Mouse (Mus musculus): Measurements from ENCODE around the gene Dgkg. TPM values are rescaled to one million over a fixed set of nuclear protein-coding genes. Genes with fewer than 3 reads are reported as not detected.

Dgkg gene
- polyA plus RNA-seq, 1 experiment from 2014 or later = 1.3 TPM

DNA sequence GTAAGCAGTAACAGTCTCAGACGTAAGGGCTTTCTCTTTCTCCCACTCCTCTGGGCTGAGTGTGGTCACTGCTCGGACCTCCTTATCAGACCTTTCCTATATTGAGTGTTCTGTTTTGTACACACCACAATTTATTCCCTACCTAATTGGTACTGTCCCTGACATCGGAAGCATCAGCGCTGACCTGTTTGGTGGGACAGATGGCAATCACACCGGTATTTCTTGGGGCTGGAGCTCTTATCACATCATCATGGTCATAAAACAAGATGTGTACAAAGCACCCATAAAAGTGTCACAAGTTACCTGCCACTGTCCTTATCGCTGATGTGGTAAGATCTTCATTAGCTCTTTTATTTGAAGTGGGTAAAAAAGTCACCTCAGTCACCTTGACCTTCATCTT lies 155.2 kb downstream of the Dgkg start:
- H3K4me1 ChIP-seq = no peaks in the 10 kb centered on the region
- H3K4me2 ChIP-seq = no peak overlapping the region
- ATAC-seq = no peak
- no peak overlapping the region for H3K9ac ChIP-seq
- WGBS = 92% methylated on average over 6 of the region's 6 CpGs
- no peak overlapping the region for H3K27ac ChIP-seq
- no peaks in the 10 kb centered on the region for H3K9me3 ChIP-seq (replicated peaks)
- H3K27me3 ChIP-seq = no peaks in the 10 kb centered on the region
- no peak overlapping the region for H3K4me3 ChIP-seq
- H3K36me3 ChIP-seq (ENCODE audit: poor library complexity, severe bottlenecking) = no peaks in the 10 kb centered on the region

DNA sequence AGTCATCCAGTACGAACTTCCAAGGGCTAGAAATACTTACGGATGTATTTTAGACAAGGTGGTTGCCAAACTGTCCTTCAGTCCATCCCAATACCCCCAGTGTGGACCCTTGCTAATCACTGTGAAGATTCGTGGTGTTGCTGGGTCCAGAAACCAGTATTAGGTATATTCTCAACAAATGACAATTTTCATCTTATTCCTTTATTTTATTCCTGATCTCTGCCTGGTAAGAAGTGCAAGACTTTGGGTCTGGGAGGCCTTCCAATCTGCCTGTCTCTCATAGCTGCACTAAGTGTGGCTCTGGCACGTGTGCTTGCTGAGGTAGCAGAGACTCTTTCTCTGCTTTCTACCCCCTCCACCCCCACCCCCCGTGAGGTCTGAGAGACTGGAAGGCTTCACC lies 156.5 kb downstream of the Dgkg start:
- no peaks in the 10 kb centered on the region for H3K4me1 ChIP-seq
- H3K27me3 ChIP-seq = no peaks in the 10 kb centered on the region
- no peak overlapping the region for H3K9ac ChIP-seq
- 81% methylated on average over 5 of the region's 5 CpGs for WGBS
- no peak overlapping the region for H3K27ac ChIP-seq
- no peaks in the 10 kb centered on the region for H3K9me3 ChIP-seq (replicated peaks)
- H3K36me3 ChIP-seq (ENCODE audit: poor library complexity, severe bottlenecking) = no peaks in the 10 kb centered on the region
- H3K4me3 ChIP-seq = no peak overlapping the region
- H3K4me2 ChIP-seq = no peak overlapping the region
- ATAC-seq = no peak

DNA sequence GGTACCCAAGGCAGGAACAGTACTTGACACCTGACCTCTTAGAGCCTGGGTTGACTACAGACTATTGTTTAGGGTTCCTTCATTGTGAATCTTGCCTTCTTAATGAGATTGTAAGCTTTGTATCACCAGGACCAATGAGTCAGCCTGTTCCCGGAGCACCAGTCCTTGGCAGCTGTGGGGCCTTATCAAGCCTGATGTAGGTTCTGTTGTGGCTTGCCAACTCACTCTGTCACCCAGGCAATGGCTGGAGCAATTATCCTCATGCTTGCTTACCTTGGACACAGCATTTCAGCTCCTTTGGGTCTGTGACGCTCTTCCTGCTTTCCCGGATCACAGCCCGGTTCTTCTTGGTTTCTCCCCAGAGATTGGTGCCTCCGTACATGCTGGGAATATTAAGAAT lies 157.1 kb downstream of the Dgkg start:
- no peak overlapping the region for H3K27ac ChIP-seq
- no peaks in the 10 kb centered on the region for H3K9me3 ChIP-seq (replicated peaks)
- WGBS = 87% methylated on average over 5 of the region's 5 CpGs
- no peak for ATAC-seq
- H3K9ac ChIP-seq = no peak overlapping the region
- H3K36me3 ChIP-seq (ENCODE audit: poor library complexity, severe bottlenecking) = no peaks in the 10 kb centered on the region
- no peaks in the 10 kb centered on the region for H3K27me3 ChIP-seq
- H3K4me1 ChIP-seq = no peaks in the 10 kb centered on the region
- no peak overlapping the region for H3K4me3 ChIP-seq
- H3K4me2 ChIP-seq = no peak overlapping the region

DNA sequence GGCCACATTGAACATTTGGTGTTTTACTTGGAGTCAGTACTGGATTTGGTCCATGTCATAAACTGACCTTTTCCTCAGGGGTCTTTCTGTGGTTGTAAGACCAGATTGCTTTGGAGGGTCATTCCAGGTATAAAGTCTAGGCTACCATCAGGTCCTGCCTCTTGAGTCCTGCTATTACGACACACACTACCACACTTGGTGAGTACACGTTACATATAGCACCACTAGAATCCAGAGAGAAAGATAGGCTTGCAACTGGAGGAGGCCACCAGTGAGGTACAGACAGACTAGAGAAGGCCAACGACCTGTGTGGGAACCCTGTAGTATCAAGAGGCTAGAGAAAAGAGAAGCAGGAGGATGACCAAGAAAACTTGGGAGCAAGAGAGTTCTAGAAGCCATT lies 157.6 kb downstream of the Dgkg start:
- H3K4me1 ChIP-seq = no peaks in the 10 kb centered on the region
- no peaks in the 10 kb centered on the region for H3K9me3 ChIP-seq (replicated peaks)
- H3K27ac ChIP-seq = no peak overlapping the region
- no peaks in the 10 kb centered on the region for H3K36me3 ChIP-seq (ENCODE audit: poor library complexity, severe bottlenecking)
- H3K27me3 ChIP-seq = no peaks in the 10 kb centered on the region
- H3K4me3 ChIP-seq = no peak overlapping the region
- H3K9ac ChIP-seq = no peak overlapping the region
- no peak for ATAC-seq
- whole genome bisulfite sequencing = 88% methylated on average over 3 of the region's 3 CpGs
- H3K4me2 ChIP-seq = no peak overlapping the region

DNA sequence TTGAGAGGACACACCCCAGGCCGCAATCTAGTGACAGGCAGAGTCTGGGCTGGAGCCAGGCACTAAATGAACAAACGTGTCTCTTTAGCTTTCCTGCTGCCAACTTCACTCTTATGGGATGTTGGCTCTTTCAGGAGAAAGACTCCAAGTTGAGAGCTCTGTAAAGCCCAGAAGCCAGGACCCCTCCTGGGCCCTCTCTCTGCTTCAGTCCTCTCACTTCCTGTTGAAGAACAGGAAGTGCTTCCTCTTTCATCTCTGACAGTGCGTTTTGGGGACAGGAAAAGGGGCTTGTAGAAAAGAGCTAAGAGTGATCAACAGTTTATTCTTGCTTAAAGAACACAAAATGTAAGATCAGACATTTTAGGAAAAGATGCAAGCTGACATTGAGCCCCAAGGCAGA lies 159.0 kb downstream of the Dgkg start:
- WGBS = 71% methylated on average over 3 of the region's 3 CpGs
- ATAC-seq = no peak
- no peak overlapping the region for H3K4me2 ChIP-seq

DNA sequence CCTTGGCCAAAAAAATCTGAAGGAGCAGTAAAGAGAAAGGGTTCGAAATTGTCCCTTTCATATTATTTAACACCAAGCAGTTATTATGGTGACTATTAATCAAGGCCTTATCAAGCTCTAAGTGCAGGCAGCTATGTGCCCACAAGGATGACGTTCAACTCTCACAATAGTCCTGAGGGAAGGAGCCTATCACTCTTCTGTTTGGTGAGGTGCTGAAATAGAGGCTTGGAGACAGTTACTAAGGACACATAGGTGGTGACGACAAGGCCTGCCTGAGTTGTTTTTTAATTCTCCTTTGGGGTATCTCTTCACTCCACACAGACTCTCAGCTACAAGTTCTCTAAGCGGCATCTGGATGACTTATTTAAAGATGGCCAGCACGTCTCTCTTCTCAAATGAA lies 161.8 kb downstream of the Dgkg start:
- Histone ChIP-seq H3K4me3 (no peak overlapping the region), H3K4me2 (no peak overlapping the region), H3K36me3 (ENCODE audit: poor library complexity, severe bottlenecking) (no peaks in the 10 kb centered on the region), H3K9me3 (replicated peaks) (no peaks in the 10 kb centered on the region), H3K9ac (no peak overlapping the region), H3K27me3 (no peaks in the 10 kb centered on the region), H3K4me1 (no peaks in the 10 kb centered on the region), H3K27ac (no peak overlapping the region)
- WGBS = 91% methylated on average over 5 of the region's 5 CpGs
- no peak for ATAC-seq

More for the DNA sequence above, 159.0 kb downstream of the Dgkg start:
- no peaks in the 10 kb centered on the region for H3K4me1 ChIP-seq
- no peak overlapping the region for H3K4me3 ChIP-seq
- H3K27me3 ChIP-seq = no peaks in the 10 kb centered on the region
- H3K27ac ChIP-seq = no peak overlapping the region
- no peaks in the 10 kb centered on the region for H3K36me3 ChIP-seq (ENCODE audit: poor library complexity, severe bottlenecking)
- no peak overlapping the region for H3K9ac ChIP-seq
- H3K9me3 ChIP-seq (replicated peaks) = no peaks in the 10 kb centered on the region

DNA sequence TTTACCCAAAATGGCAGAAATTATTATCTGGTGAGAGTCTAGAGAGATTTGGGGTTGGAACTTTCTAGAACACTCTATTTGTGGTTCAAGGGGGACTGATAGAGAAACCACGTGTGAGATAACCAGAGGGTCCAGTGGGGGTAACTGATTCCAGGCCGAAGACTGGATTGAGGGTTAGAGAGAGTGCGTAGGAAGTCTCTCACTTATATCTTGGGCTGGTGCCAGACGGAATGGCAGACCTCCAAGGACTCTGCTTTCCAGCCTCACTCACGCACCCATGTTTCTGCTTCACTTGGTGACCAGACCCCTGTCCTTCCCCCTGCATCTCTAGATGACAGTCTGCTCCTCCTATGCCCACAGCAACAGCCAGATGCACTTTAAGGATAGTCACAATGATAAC lies 162.2 kb downstream of the Dgkg start:
- Histone ChIP-seq H3K27ac (no peak overlapping the region), H3K4me1 (no peaks in the 10 kb centered on the region), H3K27me3 (no peaks in the 10 kb centered on the region), H3K9ac (no peak overlapping the region), H3K36me3 (ENCODE audit: poor library complexity, severe bottlenecking) (no peaks in the 10 kb centered on the region), H3K4me2 (no peak overlapping the region), H3K9me3 (replicated peaks) (no peaks in the 10 kb centered on the region), H3K4me3 (no peak overlapping the region)
- WGBS = 76% methylated on average over 5 of the region's 5 CpGs
- no peak for ATAC-seq

DNA sequence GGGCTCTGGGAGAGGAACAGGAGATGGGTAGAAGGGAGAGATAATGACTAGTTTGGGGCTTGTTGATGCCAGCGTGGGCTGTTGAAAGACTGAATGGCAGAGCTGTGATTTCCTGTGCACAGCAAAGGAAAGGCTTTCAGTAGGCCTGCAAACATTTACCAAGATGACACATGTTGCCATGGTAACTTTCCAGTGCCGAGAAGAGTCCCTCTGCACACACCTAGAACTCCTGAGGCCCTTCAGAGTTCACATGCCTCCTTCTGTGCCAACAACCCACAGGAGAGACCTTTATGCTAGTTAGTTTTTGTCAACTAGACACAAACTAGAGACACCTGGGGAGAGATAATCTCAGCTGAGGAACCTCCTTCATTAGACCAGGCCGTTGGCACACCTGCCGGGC lies 163.6 kb downstream of the Dgkg start:
- no peaks in the 10 kb centered on the region for H3K4me1 ChIP-seq
- H3K9me3 ChIP-seq (replicated peaks) = no peaks in the 10 kb centered on the region
- 65% methylated on average over 4 of the region's 4 CpGs for WGBS
- no peak overlapping the region for H3K9ac ChIP-seq
- no peaks in the 10 kb centered on the region for H3K27me3 ChIP-seq
- H3K36me3 ChIP-seq (ENCODE audit: poor library complexity, severe bottlenecking) = no peaks in the 10 kb centered on the region
- H3K4me2 ChIP-seq = no peak overlapping the region
- no peak overlapping the region for H3K27ac ChIP-seq
- H3K4me3 ChIP-seq = no peak overlapping the region
- ATAC-seq = no peak

DNA sequence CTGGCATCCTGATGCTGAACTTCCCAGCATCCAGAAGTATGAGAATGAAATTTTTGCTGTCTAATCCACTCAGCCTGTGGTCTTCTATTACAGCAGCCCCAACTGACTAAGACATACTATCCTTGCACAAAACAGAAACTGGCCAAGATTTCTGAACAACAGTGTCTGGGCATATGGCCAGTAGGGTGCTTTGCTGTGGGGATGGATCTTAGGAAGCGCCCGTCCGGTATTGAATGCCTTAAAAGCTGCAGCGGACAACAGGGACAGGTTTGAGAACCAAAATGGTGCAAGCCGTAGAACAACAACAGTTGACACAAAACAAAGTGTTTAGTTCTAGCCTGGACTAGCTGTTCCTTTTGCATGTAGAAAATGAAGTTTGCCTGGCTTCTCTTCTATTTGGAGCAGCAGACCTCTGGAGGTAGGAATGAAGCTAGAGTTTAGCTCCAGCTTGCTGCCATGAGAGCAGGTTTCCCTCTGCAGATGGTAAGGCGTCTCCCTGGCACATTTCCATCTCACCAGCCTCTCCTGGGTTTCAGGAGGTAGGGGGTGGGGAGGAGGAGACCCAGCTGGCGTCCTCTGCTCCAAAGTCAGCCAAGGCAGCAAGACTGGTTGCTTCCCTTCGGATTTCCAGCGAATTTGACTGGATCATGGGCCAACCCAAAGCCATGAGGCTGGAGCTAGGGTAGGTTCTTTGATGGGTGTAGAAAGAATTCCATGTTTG lies 165.4 kb downstream of the Dgkg start:
- 74% methylated on average over 9 of the region's 9 CpGs for WGBS
- Histone ChIP-seq H3K27me3 (no peaks in the 10 kb centered on the region), H3K36me3 (ENCODE audit: poor library complexity, severe bottlenecking) (no peaks in the 10 kb centered on the region), H3K4me1 (no peaks in the 10 kb centered on the region), H3K4me2 (no peak overlapping the region), H3K27ac (no peak overlapping the region), H3K9me3 (replicated peaks) (no peaks in the 10 kb centered on the region), H3K9ac (no peak overlapping the region), H3K4me3 (no peak overlapping the region)
- peak; percentile 48; the same call in 1 of the 2 replicates for ATAC-seq

DNA sequence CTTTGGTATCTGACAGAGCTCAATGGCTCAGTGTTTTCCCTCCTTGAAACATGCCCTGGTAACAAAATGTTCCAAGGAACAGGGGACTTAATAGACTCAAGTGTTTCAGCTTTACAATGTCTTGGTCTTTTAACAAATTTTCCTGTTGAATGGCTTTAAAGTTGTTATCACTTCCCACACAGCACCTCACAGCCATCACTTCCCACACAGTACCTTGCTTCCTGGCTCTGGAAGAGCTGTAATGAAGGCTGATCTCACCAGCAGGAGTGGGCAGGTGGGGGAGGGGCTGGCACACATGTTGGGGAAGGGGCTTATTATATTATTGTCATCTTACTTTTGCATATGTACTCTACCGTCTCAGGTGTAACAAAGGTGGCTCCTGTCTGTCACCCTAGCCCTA lies 173.1 kb downstream of the Dgkg start:
- 60% methylated on average over 1 of the region's 1 CpGs for WGBS
- H3K9ac ChIP-seq = no peak overlapping the region
- ATAC-seq = no peak
- H3K4me1 ChIP-seq = peaks cover 7% of the 10 kb centered on the region; the same call in 1 of the 2 replicates
- no peaks in the 10 kb centered on the region for H3K9me3 ChIP-seq (replicated peaks)
- H3K27me3 ChIP-seq = no peaks in the 10 kb centered on the region
- no peak overlapping the region for H3K4me3 ChIP-seq
- H3K27ac ChIP-seq = no peak overlapping the region
- H3K36me3 ChIP-seq (ENCODE audit: poor library complexity, severe bottlenecking) = no peaks in the 10 kb centered on the region
- no peak overlapping the region for H3K4me2 ChIP-seq

DNA sequence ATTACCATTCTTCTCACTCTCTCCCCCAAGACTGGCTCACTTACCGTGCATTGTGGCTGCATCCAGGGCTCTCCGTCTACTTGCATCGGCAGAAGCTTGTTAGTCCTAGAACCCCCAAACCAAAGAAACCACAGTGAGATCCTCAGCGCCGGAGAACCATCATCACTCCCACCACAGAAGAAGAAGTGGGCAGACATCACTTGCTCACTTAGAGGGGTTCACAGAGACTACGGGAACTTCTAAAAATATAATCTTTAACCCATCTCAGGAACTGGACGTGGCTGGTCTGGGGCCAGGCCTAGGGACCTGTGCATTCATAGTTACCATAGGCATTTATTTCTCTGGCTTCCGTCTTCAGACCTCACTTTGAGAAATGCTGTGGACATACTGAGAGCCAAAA lies 177.7 kb downstream of the Dgkg start:
- Histone ChIP-seq H3K4me3 (no peak overlapping the region), H3K9ac (no peak overlapping the region), H3K27me3 (no peaks in the 10 kb centered on the region), H3K4me1 (peaks cover 7% of the 10 kb centered on the region; the same call in 1 of the 2 replicates), H3K36me3 (ENCODE audit: poor library complexity, severe bottlenecking) (no peaks in the 10 kb centered on the region), H3K9me3 (replicated peaks) (no peaks in the 10 kb centered on the region), H3K4me2 (no peak overlapping the region), H3K27ac (no peak overlapping the region)
- WGBS = 93% methylated on average over 8 of the region's 8 CpGs
- no peak for ATAC-seq

DNA sequence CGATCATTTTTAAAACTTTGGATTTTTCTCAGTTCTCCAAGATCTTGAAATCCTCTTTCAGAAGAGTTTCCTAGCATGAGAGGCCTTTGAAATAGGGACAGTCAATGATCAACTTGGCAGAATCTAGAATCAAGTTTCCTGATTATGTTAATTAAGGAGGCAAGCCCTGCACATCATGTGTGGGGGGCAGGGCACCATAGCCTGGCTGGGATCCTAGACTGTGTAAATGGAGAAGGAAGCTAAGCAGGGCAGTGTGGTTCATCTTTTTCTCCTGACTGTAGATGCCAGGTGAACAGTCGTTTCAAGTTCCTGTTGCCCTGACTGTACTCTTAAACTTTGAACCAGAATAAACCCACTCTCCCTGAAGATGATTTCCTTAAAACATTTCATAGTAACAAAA lies 185.3 kb downstream of the Dgkg start:
- WGBS = 84% methylated on average over 2 of the region's 2 CpGs
- no peaks in the 10 kb centered on the region for H3K36me3 ChIP-seq (ENCODE audit: poor library complexity, severe bottlenecking)
- no peak overlapping the region for H3K9ac ChIP-seq
- H3K4me1 ChIP-seq = no peaks in the 10 kb centered on the region
- no peak overlapping the region for H3K4me2 ChIP-seq
- no peak for ATAC-seq
- no peak overlapping the region for H3K4me3 ChIP-seq
- no peaks in the 10 kb centered on the region for H3K27me3 ChIP-seq
- H3K27ac ChIP-seq = no peak overlapping the region
- H3K9me3 ChIP-seq (replicated peaks) = no peaks in the 10 kb centered on the region

DNA sequence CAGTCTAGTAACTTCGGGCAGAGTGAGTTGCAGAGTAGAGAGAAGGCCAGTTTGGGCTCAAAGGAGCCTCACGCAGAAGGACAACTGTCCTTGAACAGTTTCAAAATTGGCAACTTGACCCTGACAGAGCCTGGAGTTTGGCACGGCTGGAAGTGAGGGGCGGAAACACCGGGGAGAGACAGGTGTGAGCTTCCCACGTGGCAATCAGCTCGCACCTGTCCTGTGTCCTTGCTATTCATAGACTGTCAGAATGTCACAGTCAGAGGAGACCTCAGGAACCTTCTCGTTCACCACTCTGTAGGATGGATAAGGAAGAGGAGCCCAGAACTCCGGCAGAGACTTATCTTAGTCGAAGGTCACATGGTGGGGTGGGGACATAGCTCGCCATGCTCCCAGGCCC lies 187.6 kb downstream of the Dgkg start:
- no peak overlapping the region for H3K9ac ChIP-seq
- H3K4me2 ChIP-seq = no peak overlapping the region
- H3K4me3 ChIP-seq = no peak overlapping the region
- no peaks in the 10 kb centered on the region for H3K4me1 ChIP-seq
- H3K36me3 ChIP-seq (ENCODE audit: poor library complexity, severe bottlenecking) = no peaks in the 10 kb centered on the region
- WGBS = 84% methylated on average over 11 of the region's 11 CpGs
- H3K9me3 ChIP-seq (replicated peaks) = no peaks in the 10 kb centered on the region
- no peak for ATAC-seq
- no peaks in the 10 kb centered on the region for H3K27me3 ChIP-seq
- no peak overlapping the region for H3K27ac ChIP-seq
